Mouse (Mus musculus) spleen, postnatal 4 days (tissue): ENCODE results near the gene Clec16a.

ENCODE experiments used
- DNase-seq, 2 experiments: peaks; one replicate each; pipeline ENCODE4 v3.0.0; 2022; ENCODE audit warnings: low spot score in 2 of 2

The Clec16a gene

DNA sequence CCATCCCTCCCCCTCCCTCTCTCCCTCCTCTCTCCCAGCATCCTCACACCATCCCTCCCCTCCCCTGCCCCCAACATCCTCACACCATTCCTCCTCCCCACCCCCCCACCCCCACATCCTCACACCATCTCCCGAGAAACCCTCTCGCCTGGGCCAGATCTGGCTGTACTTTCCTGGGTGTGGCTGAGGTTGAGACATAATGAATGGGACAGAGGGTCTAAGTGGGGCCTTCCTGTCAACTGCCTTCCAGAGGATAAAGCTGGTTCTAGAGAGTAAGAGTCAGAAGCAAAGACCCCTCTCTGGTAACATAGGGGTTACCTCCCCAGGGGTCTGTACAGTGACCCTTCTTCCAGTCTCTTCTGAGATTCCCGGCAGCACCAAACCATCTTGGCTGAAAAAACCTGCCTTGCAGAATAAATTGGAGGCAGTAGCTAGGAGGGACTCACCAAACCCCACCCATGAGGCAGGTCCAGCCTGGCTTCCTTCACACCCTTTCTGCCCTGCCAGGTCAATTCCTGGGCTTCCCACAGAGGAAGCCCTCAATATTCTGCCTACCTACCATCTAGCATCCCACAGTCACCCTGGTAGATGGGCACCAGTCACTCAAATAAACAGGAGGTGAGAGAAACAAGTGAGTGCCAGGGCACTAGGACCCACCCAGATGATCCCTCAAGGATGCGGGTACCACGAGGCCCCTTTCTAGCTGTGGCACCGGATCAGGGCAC is 218.6 kb downstream of the Clec16a start:
- no peak for DNase-seq

DNA sequence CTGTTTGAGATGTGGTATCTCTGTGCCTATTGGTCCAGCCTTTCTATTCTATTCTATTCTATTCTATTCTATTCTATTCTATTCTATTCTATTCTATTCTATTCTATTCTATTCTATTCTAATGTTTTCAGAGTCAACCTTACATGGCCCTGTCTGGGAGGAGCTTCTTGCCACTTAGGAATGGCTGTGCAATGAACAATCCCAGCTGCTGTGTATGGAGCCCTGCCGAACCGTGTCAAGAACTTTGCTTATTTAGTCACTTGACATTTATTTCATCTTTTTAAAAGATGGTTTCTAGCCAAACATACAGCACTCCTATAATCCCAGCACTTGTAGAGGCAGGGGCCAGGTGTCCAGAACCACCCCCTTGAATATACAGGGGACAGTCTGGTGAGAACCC is 219.2 kb downstream of the Clec16a start:
- no peak for DNase-seq

DNA sequence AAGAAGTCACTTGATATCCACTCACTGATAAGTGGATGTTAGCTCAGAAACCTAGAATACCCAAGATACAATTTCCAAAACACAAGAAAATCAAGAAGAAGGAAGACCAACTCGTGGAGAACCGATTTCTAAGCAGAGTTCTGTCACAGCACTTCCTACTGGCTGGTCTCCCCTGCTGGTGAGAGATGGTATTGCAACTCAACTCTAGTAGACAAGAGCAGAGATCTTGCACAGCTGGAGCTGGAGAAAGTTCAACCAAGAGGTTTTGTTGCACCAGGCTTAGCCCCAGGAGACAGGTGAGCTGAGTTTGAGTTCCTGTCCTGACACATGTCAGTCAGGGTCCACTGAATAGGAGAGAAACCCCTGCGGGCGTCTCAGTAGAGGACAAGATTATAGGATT is 222.0 kb downstream of the Clec16a start:
- DNase-seq = peak; percentile 70 to 89

DNA sequence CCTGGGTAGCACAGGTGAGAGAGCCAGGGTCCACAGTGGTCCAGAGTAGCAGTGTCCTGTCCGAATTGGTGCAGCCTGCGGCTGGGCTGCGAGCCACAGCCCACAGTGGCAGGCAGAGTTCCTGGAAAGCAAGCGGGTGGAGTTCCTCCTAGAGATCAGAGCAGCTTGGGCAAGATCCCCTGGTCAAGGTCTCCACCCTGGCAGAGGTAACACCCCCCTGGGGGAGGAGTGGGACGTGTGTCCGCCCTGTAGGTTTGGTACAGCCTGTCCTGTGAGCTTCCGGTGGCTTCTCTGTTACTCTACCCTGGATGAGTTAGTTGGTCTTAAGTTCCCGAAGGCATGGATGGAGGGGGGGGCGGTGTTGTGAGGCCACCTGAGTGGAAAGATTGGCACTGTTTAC is 223.7 kb downstream of the Clec16a start:
- DNase-seq = peak in 1 of 2 experiments; percentile 27

DNA sequence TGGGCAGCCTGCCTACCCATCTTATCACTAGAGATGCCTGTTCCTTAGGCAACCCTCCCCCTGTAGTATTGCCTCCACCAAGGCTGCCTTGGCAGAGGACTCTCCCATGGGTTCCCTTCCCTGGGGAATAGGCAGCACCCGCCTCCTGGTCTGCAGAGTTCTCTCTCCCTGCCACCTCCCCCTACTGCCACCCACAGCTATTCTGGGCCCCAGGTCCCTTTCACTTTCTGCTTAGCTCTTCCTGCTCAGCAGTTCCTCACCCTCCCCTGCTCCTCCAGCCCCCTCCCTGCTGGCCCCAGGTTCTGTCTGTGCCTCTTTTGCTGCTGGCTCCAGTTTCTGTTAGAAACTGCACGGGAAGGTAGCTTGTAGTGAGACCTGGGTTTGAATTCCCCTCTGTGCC is 224.5 kb downstream of the Clec16a start:
- DNase-seq = peak in 1 of 2 experiments; percentile 29

DNA sequence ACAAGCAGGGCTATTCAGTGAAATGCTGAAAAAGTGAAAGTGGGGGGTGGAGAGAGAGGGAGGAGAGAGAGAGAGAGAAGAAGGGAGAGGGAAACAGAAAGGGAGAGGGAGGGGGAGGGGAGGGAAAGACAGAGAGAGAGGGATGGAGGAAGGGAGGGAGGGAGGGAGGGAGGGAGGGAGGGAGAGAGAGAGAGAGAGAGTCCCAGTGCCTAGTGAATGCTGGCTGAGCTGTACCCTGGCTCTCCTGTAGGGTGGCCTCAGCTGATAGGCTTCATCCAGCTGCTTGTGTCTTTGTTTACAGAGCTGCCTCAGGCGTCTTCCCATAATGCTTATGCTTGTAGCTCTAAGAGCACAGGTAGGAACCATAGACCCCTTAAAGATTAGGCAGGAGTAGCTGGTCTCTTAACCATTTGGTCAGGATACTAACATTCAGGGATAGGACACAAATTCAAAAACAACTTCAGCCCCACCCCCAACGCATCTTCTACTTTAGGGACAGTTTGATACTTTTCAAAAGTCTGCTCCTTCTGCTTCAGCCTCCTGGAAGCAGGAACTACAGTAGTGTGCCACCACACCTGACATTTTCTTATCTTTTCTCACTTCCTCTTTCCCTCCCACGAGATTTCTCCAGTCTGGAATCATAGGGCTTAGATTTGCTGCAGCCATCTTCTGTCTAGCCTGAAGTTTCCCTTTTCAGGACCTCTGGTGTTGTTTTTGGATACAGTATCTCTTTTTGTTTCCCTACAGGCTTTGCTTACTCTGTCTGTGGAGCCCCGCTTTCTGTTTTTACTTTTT is 225.6 kb downstream of the Clec16a start:
- DNase-seq = no peak

DNA sequence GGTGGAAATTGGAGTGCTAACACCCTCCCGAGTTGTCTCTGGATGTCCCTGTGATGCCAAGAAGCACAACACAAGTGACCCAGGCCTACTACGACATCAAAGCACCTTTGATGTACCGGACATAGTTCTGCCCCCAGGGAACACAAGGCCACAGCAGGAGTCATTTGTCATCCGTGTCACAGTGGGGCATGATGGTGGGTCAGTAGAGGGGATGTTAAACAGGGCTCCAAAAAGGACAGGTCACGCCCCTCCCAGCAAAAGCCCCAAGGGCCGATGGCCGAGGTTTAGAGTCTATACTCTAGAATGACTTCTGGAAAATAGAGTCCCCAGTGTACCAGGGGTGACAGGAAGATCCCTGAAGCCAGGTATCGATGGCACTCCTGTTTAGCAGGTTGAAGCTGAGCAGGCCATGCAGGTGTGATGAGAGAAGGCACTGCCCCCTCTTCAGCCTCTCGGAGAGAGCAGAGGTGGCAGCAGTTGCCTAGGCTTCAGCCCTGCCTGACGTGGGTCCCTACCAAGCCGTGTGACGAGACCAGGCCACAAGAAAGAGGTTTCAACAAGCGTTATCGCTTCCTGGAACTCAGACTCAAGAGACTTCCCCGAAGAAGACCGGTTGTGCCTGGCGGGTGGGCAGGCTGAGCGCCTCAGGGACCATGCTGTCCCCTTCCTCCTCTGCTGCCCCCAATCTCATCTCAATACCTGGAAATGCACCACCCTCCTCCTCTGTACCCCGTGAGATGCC is 226.8 kb downstream of the Clec16a start:
- peak in 1 of 2 experiments; percentile 27 for DNase-seq

DNA sequence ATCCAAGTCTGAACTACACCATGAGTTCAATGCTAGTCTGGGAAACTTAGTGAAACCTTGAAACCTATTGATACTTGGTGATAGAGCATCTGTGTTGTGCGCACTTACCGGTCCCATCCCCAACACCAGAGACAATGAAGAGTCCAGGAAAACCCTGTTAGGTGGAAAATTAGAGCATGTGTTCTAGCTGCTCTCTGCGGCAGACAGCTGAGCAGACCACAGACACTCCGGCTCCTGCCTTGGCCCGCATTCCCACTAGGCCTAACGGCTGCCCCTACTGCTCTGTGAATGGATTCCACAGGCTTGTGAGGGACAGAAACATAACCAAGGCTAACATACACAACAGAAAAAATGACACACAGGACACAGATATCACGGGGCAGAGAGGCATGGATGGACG is 228.4 kb downstream of the Clec16a start:
- DNase-seq = no peak

DNA sequence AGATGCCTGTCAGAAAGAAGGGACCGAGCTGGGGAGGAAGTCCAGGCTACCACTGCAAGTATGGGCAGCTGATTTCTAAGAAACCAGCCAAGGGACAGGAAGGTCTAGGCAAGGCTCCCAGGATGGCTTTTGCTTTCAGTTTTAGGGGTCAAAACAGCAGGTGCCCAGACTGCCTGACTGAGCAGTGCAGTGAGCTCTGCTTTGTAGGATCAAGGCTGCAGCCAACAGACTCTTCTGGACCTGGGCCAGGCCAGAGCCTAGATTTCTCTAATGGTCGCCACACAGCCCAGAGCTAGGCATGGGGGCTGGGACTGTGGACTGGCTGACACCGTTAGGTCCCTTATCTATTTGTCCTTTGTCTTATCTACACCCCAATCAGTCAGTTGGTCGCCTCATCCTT is 229.6 kb downstream of the Clec16a start:
- DNase-seq = no peak

DNA sequence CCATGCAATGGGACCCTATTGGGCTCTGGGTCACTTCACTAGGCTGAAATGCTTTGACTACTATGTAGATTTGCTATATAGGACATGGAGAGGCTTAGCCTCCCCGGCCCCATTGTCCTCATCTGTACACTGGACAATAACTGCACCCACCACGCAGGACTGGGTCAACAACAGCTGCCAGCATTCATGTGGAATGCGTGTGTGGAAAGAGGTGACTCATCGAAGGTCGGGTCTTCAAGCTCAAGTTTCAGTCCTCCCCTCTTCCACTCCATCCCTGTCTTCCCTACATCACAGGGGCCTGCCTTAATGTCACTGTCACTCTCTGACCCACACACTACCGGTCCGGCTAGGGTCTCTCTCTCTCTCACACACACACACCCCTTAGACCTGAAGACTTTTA is 231.2 kb downstream of the Clec16a start:
- no peak for DNase-seq

DNA sequence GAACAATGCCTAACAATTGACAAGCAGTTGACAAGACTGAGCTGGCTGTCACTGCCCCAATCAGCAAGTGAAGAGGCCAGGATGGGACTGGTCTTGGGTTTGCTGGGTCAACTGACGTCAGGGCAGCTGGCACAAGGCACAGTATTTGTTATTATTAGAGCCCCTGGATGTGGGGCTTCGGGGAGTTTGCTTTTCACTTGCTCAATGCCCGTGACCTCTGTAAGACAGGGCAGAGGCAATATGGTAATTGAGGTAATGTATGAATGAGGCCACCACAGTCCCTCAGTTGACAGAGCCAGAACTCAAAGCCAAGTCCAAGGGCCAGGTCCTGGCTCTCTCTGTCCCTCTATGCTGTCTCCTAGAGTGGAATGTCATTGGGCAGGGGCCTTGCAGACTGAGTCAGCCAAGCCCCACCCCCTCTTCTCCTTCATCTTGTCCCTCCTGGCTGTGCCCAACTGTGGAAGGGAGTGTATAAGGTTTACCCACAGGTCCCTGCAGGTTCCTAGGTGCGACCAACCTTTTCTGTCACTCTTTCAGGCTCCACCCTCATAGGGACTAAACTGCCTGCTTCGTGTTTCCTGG is 232.5 kb downstream of the Clec16a start:
- no peak for DNase-seq

DNA sequence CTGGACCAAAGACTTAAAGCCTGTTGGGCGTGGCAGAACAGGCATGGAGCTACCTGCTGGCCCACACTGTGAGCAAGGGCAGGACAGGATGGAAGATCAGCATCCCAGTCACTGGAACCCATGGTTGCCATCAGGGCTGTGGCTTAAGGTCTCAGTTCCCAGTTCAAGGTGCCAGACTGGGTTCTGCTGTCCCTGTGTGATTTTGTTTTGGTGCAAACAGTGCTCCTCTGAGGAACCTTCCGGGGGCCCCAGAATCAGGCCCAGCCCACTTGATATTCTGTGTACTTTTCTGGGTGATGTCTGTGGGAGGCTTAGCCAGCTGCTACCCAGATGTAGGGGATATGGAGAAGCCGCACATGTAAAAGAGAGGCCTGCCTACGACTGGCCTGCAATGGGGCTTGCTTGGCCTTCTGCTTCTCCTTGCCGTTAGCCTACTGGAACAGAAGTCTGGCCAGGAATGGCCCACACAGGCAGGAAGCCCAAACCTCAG is 235.5 kb downstream of the Clec16a start:
- DNase-seq = no peak

DNA sequence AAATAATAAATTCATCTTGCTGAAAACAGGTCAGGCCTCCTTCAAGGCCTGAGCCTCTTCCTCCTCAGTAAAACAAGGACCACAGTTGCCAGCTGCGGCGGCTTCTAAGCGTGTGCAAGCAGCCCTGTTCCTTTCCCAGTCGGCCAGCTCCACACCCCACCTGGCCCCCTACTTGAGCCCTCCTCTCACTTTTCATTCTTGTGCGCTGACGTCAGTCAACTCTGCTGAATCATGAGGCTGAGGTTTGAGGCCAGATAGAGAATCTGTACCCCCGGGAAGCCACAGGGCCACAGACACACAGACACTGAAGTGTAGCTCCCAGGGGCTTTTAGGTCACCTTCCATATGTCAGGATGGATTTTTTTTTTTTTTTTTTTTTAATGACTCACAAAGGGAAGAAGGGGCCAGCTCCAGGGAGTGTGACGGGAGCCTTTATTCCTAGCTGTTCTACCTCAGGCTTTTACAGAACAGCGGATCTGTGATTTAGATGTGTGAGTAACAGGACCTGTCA is 236.8 kb downstream of the Clec16a start:
- DNase-seq = no peak

DNA sequence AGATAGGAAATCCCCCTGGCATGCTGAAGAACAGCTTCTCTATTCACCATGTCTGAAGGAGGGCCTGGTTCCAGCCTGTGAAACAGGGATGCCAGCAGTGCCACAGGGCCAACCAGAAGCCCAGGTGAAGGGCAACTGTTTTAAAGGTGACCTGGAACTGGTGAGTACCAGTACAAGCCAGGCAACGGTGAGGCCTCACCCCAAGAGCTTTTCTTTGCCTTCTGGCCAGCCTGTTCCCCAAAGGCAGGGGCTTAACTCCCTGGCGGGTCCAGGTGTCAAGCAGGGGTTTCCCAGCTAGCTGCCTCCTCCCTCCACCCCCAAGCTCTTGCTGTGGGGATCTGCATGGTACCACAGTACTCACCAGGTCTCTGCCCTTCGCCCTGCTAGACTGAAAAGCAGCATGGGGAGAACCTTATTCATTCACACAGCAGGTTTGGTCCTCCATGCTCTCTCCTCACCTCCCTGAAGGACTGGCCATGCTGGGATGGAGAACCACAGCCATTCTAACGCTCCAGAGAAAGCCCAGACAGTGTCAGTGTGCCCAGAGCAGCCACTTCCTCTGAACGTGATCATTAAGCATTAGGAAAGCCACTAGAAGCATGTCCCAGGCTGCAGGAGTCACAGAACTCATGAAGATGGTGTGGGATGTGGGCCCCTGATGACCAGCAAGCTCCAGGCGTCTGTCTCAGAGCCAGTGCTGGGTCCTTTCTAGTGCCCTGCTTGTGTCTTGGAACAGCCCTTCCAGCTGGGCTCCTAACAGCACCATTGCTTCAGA is 237.4 kb downstream of the Clec16a start:
- no peak for DNase-seq

DNA sequence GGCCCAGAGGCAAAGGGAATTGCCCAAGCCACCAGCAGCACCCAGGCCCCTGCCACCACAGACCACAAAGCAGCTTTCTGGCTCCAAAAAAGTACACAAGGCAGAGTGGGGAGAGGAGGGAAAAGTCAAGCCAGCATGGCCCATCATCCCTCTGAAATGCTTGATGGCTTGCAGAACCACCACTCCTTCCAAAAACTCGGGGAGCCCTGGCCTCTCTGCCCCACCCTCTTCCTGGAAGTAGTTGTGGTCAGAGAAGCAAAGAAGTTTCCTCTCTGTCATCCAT is 238.0 kb downstream of the Clec16a start:
- no peak for DNase-seq

DNA sequence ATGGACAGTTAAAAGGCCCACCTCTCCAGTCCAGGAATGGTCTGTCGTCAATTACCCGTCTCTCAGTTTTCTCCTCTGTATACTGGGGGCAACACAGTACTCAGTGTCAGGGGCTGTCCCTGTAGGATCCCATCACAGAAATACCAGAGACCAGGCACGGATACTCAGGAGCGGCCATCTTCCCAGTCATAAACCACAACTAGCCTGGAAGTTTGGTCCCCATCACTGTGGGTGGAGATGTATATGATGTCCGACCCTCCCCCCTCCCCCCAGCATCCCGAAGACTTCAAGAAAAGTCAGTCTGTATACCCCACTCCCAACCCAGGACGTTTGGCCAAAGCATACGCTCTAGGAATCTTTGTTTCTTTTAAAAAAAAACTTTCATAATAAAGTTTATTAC is 238.3 kb downstream of the Clec16a start:
- DNase-seq = no peak

DNA sequence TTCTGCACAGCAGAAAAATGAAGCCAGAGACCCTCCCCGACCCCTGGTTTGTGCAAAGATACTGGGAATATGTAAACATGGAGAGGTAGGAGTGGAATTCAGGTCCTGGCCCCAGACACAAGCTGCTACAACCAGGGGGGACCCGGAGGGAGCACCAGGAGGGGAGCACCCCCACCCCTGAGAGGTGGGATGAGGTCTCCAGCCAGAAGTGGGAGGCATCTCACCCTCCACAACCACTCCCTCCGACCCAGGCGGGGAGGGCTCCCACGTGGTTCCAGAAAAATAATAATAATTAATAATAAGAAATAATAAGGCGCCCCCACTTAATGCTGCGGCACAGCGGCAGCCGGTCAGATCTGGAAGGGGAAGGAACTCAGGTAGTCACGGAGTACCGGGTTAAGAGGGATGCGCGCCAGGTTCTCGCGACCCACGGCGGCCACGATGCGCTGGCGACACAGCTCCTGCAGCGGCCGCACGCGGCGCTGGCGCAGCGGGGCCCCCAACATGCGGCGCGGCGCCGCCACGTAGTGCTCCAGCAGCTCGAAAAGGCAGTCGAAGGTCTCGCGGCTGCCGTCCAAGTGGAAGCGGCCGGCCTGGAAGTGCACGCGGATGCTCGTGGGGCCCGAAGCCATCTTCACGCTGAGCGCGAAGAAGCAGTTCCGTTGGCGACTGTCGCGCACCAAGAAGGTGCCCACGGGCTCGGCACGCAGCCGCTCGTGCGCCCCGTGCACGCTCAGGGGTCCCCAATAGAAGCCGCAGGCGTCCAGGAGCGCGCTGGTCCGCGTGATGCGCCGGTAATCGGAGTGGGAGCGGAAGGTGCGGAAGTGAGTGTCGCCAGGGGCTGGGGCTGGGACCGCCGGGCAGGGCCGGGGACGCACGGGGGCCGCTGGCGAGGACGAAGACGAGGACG is 239.0 kb downstream of the Clec16a start:
- peak in 1 of 2 experiments; percentile 72 for DNase-seq

DNA sequence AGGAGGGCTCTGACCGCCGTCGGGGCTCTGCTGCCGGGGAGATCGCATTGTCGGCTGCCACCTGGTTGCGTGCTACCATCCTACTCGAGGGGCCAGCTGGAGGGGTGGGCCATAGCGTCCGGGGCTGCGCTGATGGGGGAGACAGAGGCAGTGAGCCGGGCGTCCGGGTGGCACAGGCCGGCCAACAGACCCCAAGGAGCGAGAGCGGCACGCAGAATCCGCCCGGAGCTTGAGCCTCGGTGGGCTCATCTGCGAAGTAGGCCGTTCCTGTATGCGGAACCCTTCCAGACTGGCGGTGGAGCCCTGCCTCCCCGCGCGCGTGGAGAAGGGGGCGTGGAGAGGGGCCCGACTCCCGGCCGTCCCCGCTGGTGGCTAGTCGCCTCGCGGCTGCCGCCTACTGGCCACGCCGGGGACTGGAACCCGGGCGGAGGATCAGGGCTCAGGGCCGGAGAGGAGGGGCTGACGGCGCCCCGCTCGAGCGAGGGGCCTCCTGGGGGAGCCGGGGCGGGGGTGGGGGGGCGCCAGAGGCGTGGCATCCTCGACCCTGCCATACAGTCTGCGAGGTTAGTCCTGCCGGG is 239.7 kb downstream of the Clec16a start:
- DNase-seq = peak; percentile 88 to 97

DNA sequence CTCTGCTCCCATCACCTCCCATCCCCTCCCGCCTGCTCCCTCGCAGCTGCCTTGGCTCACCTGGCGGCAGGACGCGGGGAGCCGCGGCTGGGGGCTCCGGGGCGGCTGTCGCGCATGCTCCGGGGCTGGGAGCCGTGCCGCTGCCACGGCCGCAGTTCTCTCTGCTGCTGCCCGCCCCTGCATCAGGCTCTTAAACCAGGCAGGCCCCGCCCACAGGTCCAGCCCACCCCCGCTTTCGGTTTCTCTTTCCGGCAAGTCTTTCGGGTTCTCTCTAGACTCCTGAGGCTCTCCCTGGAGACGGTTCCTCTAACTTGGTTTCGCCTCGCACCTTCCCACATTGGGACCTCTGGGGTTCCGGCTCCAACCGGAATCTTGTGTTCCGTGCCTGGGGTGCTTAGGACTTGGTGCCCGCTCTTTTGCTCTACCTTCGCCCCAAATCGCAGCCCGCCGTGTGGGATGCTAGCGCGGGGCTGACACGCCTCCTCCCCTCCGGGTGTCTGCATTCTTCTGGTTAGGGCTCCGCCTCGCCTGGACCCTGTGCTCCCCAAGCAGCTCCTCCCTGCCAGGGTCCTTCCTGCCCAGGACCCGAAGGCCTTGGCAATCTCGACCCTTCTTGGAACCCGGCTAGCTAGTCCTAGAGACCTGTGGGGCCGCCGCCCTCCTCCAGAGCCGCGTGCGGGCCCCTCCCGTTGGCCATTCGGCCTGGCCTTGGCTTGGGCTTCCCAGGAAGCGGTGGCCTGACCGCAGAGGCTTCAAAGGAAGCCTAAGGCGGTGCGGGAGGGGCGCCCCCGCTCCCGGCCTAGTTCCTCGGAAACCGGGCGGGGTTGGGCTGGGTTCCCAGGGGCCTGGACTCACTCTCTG is 240.5 kb downstream of the Clec16a start, which contains the start of gene Socs1:
TSS of gene Socs1 (minus strand) at position 166 of the 861 bp plus-strand sequence.
- DNase-seq = peak; percentile 83 to 91
